Mouse (Mus musculus) granulocyte monocyte progenitor cell, adult 5-6 weeks (primary cell): ENCODE measurements around the gene Pah. TPM values are rescaled to one million over a fixed set of nuclear protein-coding genes. Genes with fewer than 3 reads are reported as not detected.
A peak's percentile ranks its signal among the peaks of the same experiment; 100 is the strongest.

ENCODE experiments used
- ATAC-seq: replicated peaks from 2 replicates; pipeline ENCODE4 v1.8.0; 2016; ENCODE audit warnings: mild to moderate bottlenecking, moderate TSS enrichment, inconsistent platforms; ENCODE audit not compliant: poor library complexity, severe bottlenecking
- total RNA-seq, 2 experiments: library from RNA; stranded (forward) in 1 of 2; stranded (reverse) in 1 of 2; fragments of 200-712, 200-1000 nt in 1 of 2; fragments of >200 nt in 1 of 2; fragmentation: Nextera tagmentation in 1 of 2; gene quantifications; 2 replicates each; pipeline ENCODE4 v1.2.3; 2014 to 2017

Gene Pah
- total RNA-seq (2014; fragmentation: Nextera tagmentation) (not detected in 2 replicates), total RNA-seq (2017) (not detected in 2 replicates)

DNA sequence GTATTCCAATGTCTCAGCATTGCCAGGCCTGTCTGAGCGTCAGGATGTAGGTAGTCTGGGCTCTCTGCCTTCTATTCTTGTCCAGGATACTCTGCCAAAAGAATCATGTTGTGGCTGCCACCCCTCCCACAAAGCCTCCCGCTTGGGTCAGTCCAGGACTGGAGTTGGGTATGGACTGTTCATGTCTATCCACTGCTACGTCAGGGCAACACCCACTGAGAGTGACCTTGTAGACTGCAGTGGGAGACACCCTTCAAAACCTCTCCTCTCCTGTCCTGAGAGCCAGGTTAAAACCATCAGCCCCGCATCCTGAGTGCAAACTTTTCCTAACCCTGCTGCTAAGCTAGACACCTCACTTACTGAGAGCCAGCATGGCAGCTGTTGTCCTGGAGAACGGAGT lies at the start of gene Pah:
TSS of gene Pah (plus strand) at position 150 of the 400 bp plus-strand sequence.
- ATAC-seq = no peak

DNA sequence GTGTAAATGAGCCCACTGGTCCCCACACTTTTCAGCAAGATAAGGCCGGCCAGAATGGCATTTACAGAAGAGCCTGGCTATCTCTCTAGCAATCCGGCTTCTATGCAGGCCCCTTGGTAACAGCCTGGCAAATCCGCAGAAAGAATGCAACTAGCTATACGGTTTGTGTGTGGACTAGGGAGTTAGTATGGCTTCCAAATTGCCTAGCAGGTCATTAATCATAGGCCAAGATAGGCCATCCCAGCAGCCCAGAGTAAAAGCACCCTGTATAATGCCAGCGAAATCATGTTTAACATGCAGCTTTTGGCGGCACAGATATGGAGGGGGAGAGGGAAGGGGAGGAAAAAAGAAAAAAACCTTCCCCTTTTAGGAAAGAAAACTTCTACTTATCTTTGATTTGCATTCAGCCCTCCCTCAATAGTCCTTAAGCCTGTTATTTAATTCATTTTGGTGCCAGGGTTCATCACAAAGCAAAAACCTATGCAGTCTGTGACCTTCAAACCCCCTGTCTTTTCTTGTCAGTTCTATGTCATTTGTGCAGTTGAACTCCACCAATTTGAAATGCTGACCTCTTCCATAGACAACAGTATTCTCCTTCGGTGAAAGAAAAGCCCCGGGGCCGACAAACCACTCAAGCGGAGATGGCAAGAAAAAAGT lies 48.0 kb upstream of the Pah start:
- ATAC-seq = no peak

DNA sequence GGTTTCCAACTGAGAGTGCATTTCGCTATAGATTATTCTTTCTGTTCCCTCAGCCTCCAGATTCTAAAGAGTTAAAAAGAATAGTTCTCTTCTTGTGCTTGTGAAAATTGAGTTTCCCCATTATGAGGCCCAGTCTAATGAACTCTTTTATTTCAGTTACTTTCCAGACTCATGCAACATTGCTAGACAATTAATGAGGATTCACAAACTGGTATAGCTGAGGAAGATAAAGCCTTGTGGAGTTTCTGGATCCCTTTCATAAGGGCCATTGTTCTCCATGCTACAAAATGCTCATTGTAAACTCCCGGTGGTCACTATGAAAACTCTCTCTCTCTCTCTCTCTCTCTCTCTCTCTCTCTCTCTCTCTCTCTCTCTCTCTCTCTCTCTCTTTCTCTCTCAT lies 46.6 kb upstream of the Pah start:
- ATAC-seq = no peak

DNA sequence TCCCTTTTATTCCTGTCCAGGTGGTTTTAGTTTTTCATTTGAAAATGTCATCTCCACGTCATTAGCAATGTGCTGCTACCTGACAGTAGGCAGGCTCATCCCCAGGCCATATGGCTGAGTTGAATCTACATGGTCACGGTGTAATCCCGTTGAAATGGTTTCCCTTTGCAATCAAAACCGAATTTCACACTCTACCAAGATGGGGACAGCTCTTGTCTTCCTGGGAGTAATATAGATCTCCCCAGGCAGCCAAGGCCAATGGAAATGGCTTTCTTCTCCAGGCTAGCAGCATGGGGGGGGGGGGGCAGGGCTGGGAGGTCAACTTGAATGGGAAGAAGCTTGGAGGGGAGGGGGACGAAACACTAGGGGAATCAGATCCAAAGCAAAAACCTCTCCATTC lies 43.7 kb upstream of the Pah start:
- no peak for ATAC-seq

DNA sequence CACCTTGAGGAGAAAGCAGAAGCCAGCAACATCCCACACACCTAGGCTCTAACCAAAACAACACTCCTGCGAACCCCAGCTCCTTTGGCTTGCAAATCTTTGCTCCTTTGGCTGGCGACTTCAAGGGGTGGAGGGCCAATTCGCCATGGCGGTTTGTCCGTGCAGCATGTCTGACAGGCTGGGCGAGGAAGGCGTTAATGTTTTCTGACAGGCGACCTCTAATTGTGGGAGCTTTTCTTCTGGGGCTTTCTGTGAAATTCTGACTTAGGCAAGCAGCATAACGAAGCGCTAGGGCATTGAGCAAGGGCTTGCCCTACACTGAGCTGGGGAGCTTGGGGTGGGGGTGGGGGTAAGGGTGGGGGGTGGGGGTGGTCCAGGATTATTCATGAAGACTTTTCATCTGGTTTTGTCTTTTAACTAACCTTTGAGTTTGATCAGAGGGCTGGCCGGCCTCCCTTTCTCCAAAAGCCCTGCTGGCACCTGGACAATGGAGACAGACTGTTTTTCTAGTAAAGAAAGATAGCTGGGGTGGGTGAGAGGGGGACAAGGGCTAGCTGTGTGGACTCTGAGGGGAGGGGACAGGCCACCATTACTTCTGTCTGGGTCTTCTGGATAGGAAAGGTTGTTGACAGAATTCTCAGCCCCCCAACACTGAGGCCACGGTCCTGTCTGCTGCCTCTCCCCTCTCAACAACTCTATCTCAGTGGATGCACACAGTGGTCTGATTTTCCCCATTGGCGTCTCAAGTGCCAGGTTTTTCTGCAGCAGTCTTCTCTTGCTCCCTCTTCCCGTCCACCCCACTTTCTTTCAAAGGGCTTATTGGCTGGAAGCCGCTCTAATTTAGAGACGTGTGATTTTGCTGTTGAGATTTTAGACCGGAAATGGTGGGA lies 36.5 kb upstream of the Pah start:
- ATAC-seq = no peak

DNA sequence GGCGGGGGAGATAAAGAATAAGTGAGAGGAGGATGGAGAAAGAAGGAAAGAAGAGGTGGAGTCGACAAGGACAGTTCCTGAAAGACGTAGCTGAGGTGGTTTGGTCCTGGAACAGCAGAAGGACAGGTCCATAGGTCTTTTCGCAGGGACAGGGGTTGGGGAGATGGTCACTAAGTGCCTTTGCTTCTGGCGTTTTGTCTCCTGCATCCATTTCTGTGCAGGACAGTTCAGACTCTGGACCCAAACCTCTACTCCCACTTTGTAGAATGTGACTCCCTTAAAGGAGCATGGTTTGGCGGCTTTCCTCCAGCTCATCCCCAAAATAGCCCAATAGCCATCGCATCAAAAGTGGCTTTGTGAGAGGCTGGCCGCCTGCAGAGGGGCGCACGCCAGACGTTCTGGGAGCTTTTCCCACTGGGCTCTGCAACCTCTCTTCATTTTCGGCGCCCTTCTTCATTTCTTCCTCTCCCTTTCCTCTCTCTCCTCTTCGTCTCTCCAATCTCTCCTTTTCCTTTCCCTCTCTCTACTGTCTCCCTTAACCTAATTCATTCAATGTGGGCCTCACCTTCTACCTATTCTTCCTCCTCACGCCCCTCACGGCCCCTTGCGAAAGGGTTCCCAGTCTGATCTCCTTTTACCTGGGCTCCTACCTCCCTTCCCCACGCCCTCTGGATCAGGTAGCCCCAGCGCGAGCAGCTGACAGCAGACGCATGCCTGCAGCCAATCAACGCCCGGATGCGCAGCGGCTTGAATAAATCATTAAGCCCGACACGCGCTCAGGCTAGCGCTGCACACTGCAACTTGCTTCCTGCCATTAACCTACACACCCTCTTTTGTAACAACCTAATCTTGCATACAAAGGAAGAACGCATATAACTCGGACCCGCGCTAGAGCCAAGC lies 35.6 kb upstream of the Pah start:
- ATAC-seq = no peak

DNA sequence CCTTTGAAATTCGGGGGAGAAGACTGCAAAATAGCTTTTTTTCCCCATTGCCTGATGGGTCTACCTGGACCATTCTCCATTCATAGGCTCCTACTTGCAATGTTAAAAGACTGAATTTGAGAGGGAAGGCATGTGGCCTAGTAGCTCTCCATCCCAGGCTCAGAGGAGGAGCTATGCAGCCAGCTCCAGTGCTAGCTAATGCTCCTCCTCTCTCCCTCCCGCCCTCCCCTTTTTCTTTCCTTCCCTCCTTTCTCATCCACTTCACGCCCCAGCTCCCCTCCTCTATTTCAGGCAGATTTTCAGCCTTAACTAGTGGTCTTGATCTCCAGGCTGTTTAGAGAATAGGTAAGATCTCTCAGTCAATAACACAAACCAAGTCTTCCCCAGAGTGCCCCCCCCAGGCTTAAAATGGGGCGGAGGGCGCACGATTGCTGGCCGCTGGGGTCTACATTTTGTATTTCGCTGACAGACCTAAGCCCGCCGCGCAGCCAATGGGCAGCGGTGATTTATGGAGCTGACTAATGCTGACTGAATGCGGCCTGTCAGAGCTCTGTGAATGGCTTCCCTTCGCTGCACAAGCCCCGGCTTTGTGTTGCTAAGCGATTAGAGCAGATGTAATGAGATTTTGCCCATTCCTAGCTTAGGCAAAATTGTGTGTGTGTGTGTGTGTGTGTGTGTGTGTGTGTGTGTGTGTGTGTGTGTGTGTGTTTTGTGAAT lies 33.0 kb upstream of the Pah start:
- no peak for ATAC-seq

DNA sequence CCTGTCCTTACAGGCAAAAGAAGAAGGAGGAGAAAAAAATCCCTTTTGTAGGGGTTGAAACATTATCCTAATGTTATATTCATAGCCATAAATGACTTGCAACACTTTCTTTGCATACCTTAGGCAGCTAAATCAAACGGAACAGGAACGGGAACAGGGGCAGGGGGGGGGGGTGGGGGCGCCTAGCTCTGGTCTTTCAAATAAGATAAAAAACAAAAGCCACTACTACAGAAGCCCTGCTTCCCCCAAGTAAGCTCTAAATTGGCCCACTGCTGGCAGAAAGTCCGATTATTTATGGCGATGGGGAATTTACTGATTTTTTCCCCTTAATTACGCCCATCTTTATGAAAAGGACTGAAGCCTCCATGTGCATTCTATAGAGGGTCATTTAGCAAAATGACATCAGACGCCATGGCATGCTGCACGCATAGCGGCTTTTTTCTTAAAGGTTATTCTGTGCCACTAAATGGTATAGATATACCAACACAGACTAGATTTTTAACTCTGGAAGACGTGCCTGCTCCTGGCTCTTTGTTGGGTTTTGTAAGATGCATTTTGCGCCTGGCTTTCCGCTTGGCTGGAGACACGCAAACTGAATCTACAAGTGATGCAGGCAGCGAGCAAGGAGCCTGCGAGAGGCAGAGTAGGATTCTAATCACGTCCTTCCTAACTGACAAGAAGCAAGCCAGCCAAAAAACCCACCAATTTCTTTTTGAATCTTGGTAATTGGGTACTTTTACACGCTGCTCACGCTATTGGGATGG lies 32.2 kb upstream of the Pah start:
- no peak for ATAC-seq

DNA sequence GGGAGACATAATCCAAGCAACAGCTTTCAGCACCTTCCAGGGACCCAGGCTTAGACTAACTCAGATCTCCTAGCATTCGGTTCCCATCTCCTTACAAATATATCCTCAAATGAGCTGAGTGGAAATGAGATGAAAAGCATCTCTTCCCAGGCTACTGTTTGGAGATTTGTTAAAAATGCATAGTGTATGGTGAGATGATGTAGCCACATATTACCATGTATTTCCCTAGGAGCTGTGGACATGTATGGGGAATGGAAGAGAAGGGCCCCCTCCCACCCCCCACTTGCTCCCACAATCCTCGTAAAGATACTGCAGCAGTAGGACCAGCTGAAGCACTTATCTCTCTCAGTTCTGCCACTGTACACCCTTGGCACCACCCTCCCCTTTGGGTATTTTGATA lies 31.3 kb upstream of the Pah start:
- ATAC-seq = no peak

DNA sequence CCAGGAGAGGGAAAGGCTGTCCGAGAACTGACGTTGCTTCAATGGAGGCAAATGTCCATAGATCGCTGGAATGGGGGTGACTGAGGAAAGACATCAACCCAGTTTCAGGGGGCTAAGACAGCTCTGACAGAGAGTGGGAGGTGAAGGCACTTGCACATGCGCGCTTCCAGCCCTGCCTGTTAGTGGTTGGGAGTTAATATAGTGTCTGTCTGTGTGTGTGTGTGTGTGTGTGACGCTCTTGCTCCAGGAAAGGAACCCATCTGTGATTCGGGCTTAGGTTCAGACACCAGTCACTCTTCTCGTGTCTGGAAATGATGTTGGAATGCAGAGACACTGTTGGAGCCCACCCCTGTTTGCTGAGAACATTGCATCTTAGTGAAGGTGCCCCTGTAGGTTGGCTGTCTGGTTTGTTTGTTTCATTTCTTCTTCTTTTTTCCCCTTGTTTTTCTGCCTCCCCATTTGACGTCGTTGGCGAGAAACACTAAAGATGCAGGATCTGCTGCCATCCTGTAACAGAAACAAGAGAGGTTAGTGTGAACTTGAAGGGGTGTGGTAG lies 30.0 kb upstream of the Pah start:
- ATAC-seq = no peak

DNA sequence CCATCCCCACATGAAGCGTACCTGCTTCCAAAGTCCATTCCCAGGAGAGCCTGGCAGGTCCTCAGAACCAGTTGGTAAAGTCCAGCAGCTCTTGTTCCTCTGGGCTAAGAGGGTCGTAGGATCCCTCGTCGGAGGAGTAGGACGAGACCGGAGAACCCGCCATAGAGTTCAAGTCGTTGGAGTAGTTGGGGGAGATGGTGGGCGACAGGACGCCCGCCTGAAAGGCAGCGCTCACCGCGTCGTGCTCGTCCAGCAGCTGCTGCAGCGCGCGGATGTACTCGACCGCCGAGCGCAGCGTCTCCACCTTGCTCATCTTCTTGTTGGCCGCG lies 29.3 kb upstream of the Pah start:
- peak; percentile 34; the same call in 1 of the 2 replicates for ATAC-seq

DNA sequence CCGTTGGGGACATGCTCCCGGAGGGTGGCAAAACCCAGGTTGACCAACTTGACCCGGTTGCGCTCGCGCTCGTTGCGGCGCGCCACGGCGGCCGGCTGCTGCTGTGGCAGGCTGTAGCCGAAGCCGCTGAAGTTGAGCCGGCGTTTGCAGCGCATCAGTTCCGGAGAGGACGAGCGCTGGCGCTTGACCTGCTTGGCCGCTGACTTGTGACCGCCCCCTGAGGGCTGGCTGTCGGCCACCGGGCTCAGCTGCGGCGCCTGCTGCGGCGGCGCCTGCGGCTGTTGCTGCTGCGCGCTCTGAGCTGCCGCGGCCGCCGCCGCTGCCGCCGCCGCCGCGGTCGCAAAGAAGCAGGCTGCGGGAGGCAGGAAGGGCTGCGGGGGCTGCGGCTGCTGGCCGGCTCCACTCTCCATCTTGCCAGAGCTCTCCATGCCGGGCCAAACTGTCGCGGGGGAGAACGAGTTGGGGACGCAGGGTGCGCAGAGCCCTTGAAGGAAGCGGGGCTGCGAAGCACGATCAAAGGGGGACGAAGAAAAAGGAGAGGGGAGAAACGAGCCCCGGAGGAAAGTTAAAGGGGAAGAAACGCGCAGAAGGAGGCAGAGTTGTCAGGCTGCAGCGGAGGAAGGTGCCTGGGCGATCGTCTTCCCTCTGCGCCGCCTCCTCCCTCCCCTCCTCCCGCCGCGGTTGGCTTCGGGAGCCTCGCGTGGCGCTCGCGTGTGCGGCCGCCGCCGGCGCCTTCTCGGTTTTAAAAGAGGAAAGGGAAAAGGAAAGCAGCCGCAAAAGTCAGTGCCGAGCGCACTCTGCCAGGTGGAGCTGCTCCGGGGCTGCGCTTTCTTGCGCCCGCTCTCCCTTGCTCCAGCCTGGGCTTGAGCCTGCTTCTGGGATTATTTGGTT lies 28.7 kb upstream of the Pah start:
- ATAC-seq = peak; percentile 64

DNA sequence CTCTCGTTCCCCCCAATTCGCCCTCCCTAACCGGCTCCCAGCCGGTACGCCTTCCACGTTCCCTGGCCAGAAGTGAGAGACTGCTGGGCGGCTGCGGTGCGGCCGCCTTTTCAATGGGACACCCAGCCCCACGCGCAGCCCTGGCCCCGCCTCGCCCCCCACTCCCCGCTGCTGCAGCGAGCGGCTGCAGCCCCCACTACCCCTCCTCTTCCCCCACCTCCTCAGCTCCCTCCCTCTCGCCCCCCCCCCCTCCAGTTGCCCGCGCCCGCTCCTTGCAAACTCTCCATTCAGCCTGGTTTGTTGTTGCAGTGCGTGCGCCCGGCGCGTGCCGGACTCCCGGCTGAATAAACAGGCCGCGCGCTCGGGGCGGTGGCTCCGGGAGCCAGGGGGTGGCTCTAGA lies 28.0 kb upstream of the Pah start, which contains the start of gene Ascl1:
TSS of gene Ascl1 (minus strand) at position 85 of the 400 bp plus-strand sequence.
- no peak for ATAC-seq

DNA sequence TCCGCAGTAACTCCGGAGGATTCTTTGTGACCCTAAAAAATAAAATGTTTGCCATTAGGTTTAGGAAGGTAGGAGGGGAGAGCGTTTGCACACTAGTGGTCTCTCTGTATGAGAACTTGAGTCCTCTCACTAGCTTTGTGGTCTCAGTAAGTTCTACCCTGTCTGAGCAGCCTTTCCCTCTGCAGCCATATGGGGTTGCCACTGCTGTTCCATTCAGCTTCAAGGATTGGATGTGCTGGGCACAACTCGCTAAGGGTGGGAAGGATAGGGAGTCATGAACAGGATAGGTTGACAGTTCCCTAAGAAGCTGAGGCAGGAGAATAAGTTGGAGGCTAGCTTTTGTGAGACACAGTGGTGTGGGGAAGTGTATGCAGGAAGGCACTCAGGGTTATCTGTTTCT lies 27.4 kb upstream of the Pah start:
- ATAC-seq = no peak

DNA sequence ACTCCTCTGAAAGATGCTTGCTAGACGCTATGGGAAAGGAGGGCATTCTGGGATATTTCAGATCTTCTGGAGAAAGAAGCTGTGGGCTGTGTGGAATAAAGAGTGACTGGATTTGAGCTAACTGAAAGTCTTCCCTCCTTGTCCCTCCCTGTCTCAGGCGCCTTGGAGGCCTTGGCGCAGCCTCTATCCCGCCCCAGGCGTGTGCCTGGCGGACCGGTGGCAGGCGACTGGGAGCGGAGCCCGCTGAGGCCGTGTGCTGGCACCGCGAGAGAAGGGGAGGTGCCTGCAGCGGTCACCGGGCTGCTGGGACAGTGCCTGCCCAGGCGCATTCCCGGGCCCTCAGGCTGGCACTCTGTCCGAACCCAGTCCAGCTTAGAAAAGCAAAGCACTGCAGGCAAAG lies 27.0 kb upstream of the Pah start:
- no peak for ATAC-seq

DNA sequence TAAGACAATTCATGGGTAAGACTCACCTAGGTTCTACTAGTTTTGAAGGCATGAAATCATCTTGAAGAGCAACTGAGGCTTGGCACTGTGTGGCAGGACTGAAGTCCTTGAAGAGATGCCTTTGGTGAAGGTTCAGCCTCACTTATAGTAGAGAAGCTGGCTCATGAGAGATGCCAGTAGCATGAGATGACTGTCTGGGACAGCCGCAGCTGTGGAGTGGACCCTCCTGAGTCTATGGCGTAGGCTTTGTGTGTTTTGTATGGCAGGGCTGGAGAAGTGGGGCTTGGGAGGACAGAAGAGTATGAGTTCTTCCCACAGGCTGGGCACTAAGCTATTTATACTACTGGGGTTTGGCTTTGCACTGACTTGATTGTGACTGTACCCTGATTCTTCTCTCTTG lies 24.5 kb upstream of the Pah start:
- ATAC-seq = no peak

DNA sequence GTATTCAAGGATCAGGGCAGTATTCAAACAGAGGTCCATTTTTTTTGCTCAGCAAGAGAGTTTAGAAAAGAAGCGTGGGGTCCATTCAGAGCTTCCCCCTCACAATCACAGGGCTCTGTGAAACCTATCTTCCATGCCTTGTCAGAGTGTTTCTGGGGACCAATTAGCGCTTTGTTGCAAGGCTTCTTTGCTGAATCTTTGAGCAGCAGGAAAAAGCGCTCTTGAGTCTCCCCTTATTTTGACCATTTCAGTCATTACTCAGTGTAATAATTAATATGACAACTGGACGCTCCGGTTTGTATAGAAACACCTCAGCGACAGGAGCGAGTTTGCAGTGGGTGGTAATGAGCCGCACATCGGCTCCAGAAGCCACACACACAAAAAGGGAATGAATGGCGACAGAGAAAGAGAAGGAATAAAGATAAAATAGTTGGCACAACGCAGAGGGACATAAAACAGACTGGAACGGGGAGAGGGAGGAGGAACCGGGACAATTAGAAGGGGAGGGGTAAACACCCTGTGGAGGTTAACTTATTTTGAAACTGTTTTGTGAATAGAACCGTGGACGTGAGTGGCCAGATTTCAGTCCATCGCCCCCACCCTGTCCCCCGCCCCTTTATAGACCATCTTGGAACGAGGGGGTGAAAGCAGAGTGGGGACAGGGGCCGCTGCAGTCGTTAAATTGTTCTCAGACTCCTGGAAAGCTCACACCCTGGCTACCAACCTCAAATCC lies 20.5 kb upstream of the Pah start:
- no peak for ATAC-seq

DNA sequence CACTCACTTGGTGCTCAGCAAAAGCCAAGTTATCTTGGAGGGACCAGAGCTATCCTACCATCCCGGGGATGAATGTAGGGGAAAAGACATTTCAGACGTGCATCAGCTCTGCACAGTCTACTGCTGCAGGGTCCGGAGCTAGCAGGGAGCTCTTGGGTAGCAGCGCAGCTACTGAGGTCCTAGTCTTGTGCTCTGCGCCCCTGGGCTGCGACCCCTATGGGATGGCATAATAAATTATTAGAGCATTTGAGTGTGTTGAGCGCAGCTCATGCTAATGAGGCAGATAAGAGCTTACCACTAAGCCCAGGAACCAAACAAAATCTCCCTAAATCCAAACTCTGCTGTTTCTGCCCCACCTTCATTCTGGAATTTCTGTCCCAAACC lies 19.9 kb upstream of the Pah start:
- ATAC-seq = no peak
